Mouse (Mus musculus): ENCODE results near the gene Rbp3. TPM values are rescaled to one million over a fixed set of nuclear protein-coding genes. Genes with fewer than 3 reads are reported as not detected.

Gene Rbp3
- total RNA-seq (2022) = not detected

GRCm38 (mm10) chr14:33953761-33954160, at the start of gene Rbp3:
Gene Rbp3 (plus strand): TSS chr14:33954003.
- no peak for DNase-seq (ENCODE audit: low spot score in 2 of 2)

DNA sequence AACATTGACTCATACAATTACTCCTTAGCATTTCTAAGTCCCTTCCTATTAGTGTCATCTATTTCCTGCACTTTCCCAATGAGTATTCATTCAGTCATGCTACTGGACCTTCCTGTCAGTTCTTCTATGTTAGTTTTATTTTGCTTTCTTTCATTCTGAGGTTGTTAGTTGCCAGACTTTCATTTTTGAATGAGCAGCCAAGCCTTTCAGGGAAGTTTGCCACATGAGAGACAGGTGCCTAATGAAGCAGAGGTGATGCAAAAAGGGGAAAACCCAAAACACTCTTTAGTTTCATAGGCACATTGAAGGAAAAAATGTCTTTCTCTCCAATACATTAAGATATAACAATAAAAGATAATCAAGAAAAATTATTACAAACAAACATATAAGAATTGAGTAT, 49.0 kb upstream of the Rbp3 start:
- DNase-seq (ENCODE audit: low spot score in 2 of 2) = no peak

DNA sequence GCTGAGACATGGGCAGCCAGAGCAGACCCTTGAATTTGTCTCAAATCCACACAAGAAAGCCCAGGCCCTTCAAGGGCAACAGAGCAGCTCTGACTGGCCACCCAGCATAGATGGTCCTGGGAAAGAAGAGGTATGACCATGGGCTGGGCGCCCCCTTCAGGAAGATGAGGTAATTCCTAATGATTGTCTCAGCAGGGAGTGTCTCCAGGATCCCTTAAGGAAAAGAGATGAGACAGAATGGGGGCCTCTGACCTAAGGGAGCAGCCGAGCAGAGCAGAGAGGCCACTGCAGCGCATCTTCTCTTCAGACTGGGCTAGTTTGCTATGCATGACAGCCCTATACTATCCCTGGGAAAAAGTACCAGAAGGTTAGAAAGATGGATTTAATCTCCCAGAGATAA, 40.1 kb upstream of the Rbp3 start:
- DNase-seq (ENCODE audit: low spot score in 2 of 2) = peak; percentile 44 to 47

DNA sequence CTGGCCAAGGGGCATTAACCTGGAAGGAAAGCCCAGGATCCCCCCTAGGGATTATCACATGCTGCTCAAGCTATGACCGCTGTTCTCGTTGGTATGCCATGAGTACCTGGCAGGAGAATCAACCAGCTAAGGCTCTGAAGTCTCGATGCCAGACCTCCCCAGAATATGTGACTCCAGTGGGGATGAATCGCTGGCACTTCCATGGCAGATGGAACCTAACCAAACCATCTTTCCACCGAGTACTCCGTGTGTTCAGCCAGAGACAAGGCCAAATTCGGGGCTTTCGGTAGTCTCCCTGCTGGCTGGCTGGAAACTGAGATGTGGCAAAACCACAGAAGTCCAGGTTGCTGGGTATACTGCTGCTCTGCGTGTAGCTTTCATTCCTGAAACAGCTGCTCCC, 39.6 kb upstream of the Rbp3 start:
- no peak for DNase-seq (ENCODE audit: low spot score in 2 of 2)

DNA sequence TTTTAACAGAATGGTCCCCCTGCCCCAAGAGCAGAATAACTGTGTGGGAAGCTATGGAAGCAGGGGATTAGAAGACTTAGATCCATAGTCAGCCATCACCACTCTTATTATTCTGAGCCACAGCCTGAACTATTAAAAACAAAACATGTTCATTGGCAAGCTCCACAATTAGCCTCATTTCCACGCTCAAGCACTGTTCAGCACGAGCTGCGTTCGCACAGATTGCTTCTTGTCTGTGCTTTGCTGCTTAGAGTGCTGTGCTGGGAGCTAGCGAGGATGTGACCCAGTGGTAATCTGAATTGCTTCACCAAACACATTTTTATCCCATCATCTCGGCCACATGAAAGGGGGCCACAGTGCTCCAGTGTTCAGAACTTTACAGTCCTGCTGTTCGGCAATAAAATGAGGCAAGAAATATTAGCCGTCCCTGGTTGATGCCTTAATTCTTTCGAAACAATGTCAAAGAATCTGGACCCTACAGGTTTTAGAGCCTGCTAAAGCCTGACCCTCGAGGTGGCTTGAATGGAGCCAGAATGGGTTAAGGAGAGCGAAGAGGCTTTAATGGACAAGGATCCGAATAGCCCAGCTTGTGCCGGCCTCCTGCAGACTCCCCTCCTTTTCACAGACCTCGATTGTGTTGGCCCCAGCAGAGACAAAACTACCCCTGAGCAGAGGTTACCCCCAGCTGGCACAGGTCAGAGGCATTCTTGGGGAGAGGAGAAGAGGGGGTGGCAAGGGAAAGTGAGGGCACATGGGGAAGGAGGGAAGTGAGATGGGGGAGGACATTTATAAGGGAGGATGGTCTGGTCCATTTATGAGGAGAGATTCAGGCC, 32.9 kb upstream of the Rbp3 start:
- DNase-seq (ENCODE audit: low spot score in 2 of 2) = no peak

DNA sequence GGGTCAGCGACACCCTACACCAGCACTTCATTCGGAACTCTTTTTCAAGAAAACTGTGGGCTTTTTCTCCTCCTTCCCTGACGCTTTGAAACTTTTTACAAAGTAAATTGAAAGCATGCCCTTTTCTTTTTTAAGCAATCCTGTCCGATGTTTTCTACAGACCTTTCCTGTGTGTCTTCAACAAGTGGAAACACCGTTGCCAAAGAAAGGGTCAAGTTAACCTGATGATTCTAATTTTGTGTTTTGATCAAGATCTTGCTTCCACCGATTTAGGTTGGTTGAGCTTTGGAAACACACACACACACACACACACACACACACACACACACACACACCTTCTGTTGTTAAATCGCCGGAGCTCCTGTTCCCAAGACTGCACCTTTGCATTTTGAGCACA, 31.0 kb upstream of the Rbp3 start:
- DNase-seq (ENCODE audit: low spot score in 2 of 2) = no peak

GRCm38 (mm10) chr14:33923168-33924070, 30.4 kb upstream of the Rbp3 start, which contains the start of gene Gdf10:
Gene Gdf10 (plus strand): TSS chr14:33923587.
- no peak for DNase-seq (ENCODE audit: low spot score in 2 of 2)

- no peak for DNase-seq (ENCODE audit: low spot score in 2 of 2)
These were observed 21.9 kb upstream of the Rbp3 start for GRCm38 (mm10) chr14:33931853-33932252.

DNA sequence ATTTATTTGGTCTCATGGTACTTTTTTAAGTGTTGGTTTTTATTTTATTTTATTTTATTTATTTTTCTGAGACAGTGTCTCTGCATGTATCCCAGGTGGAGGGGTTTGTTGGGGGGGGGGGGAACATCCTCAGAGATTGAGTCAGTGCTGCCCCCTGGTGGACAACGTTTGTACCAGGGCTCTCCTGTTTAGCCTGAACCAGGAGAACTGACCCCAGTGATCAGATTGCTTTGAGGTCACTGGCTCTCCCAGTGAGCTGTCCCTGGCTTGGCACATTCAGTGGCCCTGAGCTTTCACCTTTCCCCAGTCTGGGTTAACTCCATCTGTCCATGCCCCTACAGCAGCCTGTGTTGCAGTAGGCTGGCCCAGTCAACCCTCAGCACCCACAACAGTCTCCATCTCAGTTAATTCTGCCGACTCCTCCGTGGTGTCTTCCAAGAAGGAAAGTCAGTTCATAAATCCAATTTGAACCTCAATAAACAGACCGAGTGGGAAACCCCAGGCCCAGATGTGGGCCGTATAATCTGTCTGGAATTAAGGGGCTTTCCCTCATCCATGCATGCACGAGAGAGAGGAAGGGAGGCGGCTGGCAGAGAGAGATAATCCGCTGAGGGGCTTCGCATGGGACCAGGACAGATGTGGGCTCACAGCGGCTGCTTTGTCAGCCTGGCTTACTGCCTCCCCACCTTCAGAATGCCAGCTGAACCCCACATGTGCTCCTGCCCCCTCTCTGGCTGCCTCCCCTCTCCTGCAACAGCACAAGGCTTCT, 20.7 kb upstream of the Rbp3 start:
- no peak for DNase-seq (ENCODE audit: low spot score in 2 of 2)

- no peak for DNase-seq (ENCODE audit: low spot score in 2 of 2)
These were observed 20.0 kb upstream of the Rbp3 start for GRCm38 (mm10) chr14:33933778-33934317.

DNA sequence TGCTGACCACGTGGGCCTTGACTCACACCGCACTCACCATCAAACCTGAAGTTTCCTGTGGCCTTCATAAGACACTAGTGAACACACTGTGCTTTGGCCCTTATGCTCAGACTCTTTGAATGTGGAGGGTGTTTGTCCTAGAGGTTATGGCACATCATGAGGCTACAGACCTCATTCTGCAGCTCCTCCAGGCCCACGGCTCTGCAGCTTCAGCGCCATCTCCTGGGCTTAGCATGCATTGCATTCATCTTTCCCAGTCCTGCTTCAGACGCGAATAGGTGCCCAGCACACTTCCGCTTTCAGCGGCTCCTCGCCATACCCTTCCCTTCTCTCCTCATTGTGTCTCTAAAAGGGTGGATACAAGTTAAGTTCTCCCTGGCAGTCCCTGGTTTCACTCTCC, 14.7 kb upstream of the Rbp3 start:
- DNase-seq (ENCODE audit: low spot score in 2 of 2) = peak in 1 of 2 experiments; percentile 31

DNA sequence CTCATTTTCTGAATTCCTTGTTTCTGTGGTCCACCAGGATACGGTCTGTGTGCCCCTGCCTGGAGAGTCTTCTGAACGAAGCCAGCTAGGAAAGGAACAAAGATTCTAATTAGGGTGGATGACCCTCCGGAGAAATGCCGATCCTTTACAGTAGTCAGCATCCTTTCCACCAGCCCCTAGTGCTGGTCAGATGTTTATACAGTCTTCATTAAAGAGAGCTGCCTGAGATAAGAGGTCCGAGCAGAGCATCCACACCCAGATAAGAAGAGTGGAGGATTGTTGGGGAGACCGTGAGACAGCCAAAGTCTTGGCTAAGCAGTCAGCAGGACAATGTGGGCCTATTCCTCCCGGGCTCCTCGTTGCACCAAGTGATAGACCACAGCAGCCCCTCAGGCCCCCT, 13.1 kb upstream of the Rbp3 start, which contains the start of gene Gdf2:
TSS of gene Gdf2 (plus strand) at position 301 of the 400 bp plus-strand sequence.
- no peak for DNase-seq (ENCODE audit: low spot score in 2 of 2)

GRCm38 (mm10) chr14:33942222-33942621, 11.6 kb upstream of the Rbp3 start:
- DNase-seq (ENCODE audit: low spot score in 2 of 2) = no peak

- no peak for DNase-seq (ENCODE audit: low spot score in 2 of 2)
These were observed 7.7 kb upstream of the Rbp3 start for GRCm38 (mm10) chr14:33946125-33946524.

GRCm38 (mm10) chr14:33952233-33952981, 1.4 kb upstream of the Rbp3 start:
- no peak for DNase-seq (ENCODE audit: low spot score in 2 of 2)

DNA sequence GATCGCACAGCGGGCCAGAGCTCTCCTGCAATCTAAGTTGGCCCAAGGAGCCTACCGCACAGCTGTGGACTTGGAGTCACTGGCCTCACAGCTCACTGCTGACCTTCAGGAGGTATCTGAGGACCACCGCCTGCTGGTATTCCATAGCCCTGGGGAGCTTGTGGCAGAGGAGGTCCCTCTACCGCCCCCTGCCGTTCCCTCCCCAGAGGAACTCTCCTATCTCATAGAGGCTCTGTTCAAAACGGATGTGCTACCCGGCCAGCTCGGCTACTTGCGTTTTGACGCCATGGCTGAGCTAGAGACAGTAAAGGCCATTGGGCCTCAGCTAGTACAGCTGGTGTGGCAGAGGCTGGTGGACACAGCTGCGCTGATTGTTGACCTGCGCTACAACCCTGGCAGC, 2.3 kb downstream of the Rbp3 start:
- DNase-seq (ENCODE audit: low spot score in 2 of 2) = no peak

DNA sequence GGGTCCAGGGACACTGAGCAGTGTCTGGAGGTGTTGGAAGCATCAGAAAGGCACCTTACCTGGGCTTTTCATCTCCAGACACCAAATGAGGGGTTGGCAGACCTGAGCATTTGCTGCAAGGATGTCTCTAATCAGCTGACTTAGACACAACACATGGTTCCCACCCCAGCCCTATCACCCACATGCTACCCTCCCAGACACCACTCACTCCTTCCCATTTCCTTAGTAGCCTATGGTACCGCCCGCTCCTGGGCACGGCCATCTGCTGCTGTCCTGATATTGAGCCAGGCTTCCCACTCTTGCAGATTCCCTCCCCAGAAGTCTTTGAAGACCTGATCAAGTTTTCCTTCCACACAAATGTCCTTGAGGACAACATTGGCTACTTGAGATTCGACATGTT, 4.4 kb downstream of the Rbp3 start:
- DNase-seq (ENCODE audit: low spot score in 2 of 2) = no peak

GRCm38 (mm10) chr14:33958841-33959240, 5.0 kb downstream of the Rbp3 start:
- DNase-seq (ENCODE audit: low spot score in 2 of 2) = no peak

GRCm38 (mm10) chr14:33959341-33959740, 5.5 kb downstream of the Rbp3 start:
- DNase-seq (ENCODE audit: low spot score in 2 of 2) = no peak

GRCm38 (mm10) chr14:33965675-33966074, 11.9 kb downstream of the Rbp3 start:
- no peak for DNase-seq (ENCODE audit: low spot score in 2 of 2)

Data from gastrocnemius, adult 8-10 months (tissue).